Mouse (Mus musculus): ENCODE results near the gene Mogs.
A peak's percentile ranks its signal among the peaks of the same experiment; 100 is the strongest.

Gene Mogs

DNA sequence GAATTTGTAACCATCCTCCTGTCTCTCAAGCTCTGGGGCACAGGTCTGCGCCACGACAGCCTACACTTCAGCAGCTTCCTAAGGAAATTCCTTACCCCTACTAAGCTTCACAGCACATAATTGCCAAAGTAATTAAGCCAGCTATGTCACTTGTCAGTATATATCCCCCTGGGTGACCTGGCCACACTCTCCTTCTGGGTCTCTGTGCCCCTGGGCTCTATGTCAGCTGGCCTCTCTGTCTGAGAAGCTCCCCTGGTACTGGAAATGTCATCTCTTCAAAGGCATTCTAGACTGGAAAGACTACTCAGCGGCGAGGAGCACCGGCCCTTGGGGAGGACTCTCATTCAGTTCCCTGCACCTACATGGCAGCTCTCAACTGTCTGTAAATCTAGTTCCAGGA is 7.7 kb downstream of the Mogs start:
- no peak for DNase-seq

DNA sequence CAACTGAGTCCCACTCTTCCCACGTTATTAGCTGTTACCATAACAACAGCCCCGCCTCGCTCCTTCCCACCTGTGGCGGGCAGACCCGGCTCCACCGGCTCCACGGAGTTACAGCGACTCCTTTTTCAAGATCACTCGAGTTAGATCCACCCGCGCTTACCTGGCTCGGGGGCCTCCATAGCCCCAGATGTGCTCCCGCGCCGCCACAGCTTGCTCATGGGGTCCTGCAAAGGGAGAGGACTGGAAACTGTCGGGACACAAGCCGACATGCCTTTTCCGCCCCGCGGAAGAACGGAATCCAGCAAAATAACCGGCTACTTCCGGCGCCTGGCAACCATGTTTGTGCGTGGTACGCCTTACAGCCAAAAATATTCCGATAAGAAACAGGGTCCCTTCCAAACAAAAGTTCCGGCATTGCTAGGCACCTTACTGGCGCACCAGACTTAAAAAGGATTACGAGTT is 9.6 kb downstream of the Mogs start:
- DNase-seq: peak; percentile 93 to 96

DNA sequence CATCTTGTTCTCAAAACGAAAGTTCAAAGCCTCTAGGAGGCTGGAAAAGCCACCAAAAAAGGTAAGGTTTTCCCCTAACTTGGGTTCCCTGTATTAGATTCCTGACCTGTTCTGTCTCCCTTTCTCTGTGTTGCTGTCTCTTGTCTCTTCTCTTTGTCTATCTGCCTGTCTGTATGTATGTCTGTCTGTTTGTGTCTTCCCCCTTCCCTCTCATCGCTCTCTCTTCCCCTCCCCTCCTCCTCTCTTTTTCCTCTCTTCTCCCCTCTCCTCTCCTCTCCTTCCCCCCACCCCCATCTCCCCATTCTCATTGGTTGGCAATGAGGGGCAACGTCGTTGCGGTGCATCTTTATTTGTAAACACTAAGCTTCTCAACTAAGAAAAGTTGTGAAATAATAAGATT is 10.0 kb downstream of the Mogs start, which contains the start of gene Ino80b:
Ino80b (minus strand) TSS at position 101 of the 400 bp plus-strand sequence.
- DNase-seq: no peak

DNA sequence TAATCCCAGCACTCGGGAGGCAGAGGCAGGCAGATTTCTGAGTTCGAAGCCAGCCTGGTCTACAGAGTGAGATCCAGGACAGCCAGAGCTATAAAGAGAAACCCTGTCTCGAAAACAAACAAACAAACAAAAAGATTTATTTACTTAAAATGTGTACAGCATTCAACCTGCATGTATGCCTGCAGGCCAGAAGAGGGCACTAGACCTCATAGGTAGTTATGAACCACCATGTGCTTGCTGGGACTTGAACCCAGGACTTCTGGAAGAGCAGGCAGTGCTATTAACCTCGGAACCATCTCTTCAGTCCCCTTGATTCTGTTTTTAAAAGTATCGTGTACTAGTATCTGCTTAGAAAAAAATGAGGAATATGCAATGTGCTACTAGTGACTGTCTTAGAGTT is 12.1 kb downstream of the Mogs start:
- no peak for DNase-seq

DNA sequence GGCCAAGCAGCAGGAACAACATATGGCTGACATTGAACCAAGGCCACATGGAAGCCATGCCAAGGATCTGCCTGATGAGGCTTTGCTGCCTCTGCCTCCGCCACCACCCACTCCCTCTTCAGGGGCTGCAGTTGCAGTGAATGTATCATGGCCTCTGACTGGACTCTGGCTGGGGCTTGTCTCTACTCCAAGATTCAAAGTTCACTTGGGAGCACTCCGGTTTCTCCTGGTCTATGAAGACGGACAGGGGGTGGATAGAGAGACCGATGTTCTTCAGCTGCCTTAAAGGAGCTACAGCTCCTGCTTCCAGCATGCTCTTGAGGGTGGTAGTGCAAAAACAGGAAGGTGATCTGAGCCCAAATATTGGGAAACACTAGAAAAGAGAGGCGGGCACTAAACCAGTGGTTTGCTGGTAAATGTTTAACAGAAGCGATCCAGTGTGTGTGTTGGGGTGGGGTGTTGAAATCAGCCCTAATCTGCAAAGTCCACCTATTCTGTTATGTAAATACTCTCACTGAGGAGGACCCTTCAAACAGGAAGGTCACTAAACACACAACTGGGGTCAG is 16.3 kb downstream of the Mogs start:
- DNase-seq: peak; percentile 68 to 89

DNA sequence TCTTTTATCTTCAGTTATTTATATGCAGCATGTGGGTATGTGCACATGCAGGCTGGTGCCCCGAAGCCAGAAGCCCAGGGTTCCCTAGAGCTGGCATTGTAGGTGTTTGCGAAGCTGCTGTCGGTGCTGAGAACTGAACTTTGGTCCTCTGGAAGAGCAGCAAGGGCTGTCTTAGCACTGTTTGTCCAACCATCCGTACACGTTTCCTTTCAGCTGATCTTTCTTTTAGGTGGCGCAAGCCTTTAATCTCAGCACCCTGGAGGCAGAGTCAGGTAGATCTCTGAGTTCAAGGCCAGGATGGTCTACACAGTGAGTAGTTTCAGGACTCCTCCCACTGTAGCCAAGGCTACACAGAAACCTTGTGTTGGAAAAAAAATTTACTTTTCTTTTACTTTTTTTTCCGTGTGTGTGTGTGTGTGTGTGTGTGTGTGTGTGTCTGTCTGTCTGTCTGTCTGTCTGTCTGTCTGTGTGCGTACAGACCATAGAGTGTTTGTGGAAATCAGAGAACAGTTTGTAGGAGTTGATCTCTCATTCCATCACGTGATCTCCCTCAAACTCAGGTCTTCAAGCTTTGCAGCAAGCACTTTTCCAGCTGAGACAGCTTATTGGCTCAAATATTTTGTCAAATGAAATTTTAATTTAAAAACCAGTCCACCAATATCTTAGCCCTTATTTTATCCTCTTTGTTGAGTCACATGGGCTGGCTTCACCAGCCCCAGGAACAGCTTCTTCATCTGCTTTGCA is 17.1 kb downstream of the Mogs start:
- peak in 1 of 2 experiments; percentile 45 for DNase-seq

DNA sequence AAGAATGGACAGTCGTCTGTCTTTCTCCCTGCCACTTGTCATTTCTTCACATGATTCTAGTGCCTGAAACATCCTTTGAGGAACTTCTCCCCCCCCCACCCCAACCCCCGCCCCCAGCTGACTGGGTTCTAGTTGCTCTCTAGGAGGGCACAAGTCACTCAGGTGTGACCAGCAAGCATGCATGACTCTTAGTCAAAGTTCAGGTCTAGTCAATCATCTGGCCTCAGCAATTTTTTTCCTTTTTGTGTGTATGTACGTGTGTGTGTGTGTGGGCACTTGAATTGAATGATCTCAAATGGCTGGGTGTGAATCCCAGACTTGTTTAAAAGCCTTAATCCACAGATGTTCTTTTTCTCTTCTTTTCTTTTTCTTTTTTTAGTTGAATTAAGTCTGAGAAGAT is 18.9 kb downstream of the Mogs start:
- DNase-seq: peak in 1 of 2 experiments; percentile 77

DNA sequence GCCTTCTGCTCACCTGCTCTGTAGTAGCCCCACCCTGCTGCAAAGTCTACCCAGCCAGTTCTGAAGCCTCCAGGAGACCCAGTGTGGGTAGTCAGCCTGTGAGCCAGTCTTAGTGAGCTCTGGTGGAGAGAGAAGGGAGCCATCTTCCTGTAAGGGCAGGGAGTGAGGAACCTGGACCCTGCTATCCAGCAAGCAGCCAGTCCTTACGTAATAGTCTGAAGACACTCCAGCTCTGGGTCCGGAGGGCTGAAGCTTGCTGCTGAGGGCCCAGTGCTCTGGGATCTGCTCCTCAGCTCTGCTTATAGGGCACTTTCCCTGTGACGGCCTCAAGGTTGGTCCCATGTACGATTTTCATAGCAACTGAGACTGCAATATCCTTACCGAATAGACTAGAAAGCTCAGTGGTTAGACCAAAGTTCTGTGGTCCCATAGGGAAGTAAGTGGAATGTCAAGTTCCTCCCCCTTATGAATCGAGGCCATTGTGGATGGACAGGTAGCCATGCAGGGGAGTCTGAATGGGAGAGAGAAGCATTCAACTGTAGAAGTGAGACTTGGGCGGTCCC is 19.7 kb downstream of the Mogs start, which contains the start of gene Rtkn:
Rtkn (plus strand) TSS at position 513 of the 563 bp plus-strand sequence.
- peak in 1 of 2 experiments; percentile 86 for DNase-seq

DNA sequence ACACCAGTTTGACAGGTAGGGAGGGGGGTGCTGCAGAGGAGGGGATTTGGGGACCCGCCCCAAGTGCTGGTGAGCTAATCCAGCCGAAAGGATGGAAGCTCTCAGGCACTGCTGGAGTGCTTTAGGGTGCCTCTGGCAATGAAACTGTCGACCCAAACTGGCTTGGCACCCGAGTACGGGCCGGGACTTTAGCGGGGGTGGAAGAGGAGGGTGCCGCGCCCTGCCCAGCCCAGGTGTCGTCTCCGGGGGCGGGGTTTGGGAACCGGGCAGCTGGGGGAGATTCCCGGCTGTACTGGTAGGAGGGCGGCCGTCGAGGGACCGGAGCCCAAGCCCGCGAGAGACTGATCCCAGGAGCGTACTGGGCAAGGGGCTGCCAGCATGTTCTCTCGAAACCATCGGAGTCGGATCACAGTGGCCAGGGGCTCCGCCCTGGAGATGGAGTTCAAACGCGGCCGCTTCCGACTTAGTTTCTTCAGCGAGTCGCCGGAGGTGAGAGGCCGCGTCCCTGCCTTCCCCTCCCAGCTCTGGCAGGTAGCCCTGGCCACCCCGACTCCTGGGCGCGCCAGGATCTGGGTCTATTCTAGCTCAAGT is 20.4 kb downstream of the Mogs start:
- peak; percentile 75 to 91 for DNase-seq

DNA sequence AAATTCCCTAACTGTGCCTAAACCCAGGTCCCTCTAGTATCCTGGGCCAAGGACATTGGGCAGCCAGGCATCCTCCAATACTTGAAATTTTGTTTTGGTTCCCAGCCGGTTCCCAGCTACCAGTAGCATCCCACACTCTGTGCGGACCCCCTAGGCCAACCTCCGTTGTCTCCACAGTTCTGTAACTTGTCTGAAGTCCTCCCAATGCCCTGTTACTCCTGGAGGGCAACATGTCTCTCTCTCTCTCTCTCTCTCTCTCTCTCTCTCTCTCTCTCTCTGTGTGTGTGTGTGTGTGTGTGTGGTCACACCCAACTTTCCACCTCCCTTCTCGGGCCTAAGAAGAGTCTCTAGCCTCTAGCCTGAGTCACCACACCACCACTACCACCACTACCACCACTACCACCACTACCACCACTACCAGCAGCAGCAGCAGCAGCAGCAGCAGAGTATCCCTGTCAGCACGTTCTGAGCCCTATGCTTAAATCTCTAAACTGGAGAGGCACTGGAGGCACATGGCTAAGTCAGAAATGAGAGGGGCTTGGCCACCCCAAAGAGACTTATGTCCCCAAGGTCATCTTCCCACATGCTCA is 21.1 kb downstream of the Mogs start:
- no peak for DNase-seq

DNA sequence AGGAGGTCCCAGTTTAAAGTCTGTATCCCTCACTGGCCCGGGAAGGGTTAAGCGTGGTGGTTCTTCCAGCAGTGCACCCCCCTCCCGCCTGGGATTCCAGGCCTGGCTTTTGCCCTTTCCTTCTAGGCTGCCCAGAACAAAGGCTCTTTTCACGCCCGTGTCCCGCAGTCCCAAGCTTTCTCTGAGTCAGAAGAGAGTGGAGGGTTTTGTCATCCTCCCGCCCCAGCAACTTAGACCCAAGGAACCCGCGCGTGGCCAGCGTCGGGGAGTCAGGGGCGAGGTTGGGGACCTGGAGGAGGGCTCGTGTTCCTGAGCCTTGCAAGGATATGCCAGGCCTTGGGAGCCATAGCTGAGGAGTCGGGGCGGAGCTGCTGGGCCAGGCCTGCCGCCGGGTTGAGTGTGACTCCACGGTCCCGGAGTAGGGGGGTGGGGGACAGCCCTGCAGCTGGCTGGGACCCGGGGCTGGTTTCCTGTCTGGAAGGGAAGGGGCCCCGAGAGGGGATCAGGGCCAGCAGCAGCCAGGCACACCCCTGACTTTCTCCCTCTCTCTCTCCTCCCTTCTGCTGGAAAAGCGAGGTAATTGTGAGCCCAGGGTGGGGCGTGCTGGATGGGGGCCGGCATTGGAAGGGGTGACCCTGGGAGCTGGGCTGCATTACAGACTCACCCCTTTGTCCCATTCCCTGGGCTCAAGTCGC is 21.7 kb downstream of the Mogs start:
- DNase-seq: peak; percentile 73 to 83

DNA sequence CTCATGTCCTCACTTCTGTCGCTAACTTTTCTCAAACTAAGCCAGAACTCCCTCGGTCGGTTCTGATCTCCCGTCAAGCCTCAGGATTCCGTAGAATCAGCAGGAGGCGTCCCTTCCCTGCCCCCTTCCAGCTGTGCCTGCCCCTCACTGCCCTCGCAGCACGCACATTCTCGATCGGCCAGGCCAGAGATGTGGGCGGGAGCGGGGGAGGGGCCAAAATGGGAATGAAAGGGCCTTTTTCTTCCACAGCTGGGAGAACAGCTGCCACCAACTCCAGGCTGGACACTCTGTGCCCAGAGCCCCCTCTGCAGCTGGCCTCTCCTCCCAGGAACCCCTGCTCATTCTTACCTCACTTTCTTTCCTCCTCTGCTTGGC is 22.3 kb downstream of the Mogs start:
- DNase-seq: peak; percentile 94 to 95

DNA sequence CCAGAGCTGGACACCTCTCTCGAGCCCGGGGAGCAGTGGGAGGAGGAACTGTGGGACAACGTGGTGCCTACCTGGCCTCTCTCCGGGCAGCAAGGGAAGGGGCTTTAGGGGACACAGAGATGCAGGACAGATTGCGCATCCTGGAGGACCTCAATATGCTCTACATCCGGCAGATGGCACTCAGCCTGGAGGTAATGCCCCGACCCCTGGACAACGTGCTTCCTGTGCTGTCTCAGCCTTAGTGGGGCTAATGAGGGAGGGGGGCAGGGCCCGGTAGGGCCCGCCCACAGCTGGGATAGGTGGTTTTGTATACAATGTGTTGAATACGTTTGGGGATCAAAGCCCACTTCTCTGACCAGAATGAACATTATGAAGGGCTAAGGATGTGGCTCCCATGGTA is 22.8 kb downstream of the Mogs start:
- peak in 1 of 2 experiments; percentile 60 for DNase-seq

DNA sequence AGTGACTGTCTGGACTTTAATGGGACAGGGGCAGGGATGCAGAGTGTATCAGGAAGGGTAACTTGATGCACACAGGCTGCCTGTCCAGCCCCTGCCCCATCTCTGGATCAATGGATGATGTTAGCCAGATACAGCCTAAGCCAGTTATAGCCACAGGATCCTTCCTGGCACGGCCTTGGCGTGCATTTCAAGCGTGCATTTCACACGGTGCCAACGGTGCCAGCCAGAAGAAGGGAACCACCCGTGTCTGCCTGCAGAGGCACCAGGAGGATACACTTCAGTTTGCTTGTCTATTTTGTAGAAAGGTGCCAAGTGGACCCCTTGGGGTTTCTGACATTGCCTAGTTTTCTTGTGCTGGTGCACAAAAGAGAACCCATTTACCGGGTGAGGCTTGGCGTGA is 24.7 kb downstream of the Mogs start:
- DNase-seq: no peak

DNA sequence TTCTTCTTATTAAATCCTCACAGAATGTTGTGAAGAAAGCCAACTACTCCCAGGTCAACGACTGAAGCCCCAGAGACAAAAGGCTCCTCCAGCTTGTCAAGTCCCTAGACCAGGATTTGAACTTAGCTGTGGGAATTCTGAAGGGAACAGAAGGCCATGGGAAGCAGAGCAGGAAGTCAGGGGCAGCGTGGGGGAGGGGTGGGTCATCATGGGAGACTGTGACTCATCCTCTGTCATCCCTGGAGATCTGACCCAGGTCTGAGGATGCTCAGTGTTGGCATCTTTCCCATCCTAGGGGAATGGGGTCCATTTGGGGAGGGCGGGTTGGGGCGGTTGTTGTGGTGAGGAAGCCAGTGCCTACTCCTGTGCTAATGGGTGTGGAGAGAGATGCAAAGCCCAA is 26.3 kb downstream of the Mogs start:
- DNase-seq: peak; percentile 48 to 56

DNA sequence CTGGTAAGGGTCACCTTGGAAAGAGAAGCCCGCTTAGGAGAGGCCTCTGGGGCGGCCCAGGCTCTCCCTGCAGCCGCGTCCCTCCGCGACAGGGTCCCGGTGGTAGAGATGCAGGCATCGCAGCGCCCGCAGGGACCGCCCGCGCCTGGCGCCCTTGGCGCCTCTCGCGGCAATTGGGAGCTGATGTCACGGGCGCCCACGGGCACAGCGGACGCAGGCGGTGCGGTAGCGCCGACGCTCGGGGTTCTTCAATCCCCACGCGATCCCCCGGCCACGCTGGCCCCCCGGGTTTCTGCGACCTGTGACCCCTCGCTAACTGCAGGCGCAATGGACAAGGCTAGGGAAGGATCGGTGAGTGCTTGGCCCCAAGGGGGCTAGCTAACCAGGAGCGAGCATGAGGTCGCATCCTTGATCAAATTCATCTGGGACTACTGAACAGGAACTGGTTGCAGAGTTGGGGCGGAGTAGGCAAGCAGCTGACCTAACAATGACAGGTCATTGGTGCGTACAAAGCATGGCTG is 27.0 kb downstream of the Mogs start:
- DNase-seq: peak in 1 of 2 experiments; percentile 56

DNA sequence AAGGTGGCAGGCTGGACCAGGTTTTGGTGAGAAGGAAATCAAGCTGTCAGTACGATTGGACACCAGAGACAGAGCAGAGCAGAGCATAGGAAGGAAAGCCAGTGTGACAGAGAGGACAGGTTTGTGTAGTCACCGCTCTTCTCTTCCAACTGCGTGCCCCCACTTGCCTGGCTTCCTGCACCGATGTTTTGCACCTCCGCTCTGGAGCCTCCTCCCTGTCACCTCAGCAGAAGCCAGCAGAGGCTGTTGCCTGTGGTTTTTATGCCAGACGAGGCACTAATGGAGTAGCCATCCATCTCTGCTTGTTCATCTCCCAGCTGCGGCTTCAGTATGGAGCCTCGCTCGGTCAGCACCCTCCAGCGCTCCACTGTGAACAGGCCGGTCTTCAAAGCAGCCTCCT is 27.6 kb downstream of the Mogs start:
- no peak for DNase-seq

DNA sequence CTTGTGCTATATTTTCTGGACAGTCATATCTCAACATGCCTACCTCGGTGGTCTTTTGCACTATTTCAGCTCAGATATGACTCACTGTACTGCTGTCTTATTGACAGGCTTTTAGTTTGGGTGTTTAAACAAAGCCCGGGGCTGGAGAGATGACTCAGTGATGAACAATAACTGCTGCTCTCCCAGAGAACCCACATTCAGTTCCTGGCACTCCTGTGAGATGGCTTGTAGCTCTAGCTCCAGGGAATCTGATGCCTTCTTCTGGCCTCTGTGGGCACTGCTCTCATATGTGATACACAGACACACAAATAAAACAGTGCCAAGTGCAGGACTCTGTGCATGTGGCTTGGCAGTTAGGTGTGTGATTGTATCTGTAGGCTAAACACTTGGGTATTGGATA is 29.9 kb downstream of the Mogs start:
- DNase-seq: peak in 1 of 2 experiments; percentile 31

DNA sequence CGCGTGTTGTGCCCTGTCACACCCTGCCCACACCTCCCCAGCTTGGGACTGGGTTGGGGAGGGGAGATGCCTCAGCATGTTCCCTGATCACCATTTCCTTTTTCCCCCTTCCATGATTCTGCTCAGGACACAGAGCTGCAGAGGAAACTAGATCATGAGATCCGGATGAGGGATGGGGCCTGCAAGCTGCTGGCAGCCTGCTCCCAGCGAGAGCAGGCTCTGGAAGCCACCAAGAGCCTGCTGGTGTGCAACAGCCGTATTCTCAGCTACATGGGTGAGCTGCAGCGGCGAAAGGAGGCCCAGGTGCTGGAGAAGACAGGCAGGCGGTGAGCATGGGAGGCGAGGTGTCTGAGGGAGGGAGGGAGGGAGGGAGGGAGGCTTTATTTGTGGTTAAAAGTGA is 30.5 kb downstream of the Mogs start:
- no peak for DNase-seq

DNA sequence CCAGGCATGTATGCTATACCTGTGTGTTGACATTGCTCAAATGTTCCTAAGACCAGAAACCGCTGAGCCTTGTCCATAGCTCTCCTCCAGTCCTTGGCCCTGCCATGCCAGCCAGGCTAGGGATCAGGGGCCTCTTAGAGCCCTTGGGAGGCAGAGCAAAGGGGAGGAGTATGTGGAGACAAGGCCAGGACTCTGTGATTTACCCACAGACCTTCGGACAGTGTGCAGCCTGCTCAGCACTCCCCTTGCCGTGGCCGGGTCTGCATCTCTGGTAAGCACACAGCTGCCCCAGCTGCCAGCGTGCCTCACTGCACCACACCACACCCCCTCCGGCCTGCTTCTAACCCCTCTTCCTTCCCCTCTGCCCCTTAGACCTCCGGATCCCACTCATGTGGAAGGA is 32.0 kb downstream of the Mogs start:
- DNase-seq: peak in 1 of 2 experiments; percentile 50

DNA sequence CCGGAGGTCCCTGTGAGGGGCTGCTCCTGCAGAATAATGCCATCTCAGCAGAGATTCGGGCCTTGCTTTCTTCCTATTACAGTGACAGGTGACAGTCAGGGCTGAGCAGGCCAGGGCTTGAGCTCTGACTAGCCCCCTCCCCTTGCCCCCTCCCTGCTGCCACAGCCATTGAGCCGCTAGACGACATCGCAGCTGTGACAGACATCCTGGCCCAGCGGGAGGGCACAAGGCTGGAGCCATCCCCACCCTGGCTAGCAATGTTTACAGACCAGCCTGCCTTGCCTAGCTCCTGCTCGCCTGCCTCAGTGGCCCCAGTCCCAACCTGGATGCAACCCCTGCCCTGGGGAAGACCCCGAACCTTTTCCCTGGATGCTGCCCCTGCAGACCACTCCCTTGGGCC is 36.4 kb downstream of the Mogs start:
- DNase-seq: no peak

DNA sequence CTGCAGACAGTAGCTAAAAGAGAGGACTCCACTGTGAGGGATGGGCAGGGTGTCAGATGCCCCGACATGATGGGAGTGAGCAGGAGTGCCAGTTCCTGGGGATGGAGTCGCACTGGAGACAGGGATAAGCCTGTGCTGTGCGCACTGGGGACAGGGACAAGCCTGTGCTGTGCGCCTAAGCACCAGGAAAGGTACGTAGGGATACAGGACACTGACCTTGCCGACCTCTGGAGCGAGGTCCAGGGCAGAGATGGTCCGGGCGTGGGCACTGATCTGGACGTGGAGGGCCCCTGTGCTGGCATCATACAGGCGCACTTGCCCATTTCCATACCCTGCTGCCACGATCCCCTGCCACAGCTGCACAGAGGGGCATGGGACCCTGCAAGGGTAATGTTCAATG is 37.7 kb downstream of the Mogs start:
- peak in 1 of 2 experiments; percentile 31 for DNase-seq

All from kidney, postnatal 25 days (tissue).